Mouse (Mus musculus) neural tube, embryonic 15.5 days (tissue): Measurements from ENCODE around the gene Nfia. TPM values are rescaled to one million over a fixed set of nuclear protein-coding genes. Genes with fewer than 3 reads are reported as not detected.

ENCODE experiments used
- ATAC-seq: fragments of 200-750 bp; cut with Nextera tagmentation; 2 replicates; pipeline ENCODE4 v1.8.0; 2017; ENCODE audit warnings: mild to moderate bottlenecking, moderate TSS enrichment, moderate library complexity; ENCODE audit not compliant: low FRiP score
- H3K27ac ChIP-seq: fragments of 300-500 bp; sonication (generic); replicated peaks from 2 replicates; pipeline ENCODE4 v1.5.1; 2015; ENCODE audit warnings: mild to moderate bottlenecking, inconsistent platforms
- H3K27me3 ChIP-seq: fragments of 300-500 bp; sonication (generic); replicated peaks from 2 replicates; pipeline ENCODE4 v1.6.1; 2015; ENCODE audit warnings: inconsistent platforms
- H3K36me3 ChIP-seq: fragments of 300-500 bp; sonication (generic); 2 replicates; pipeline ENCODE4 v1.6.1; 2015; ENCODE audit warnings: inconsistent platforms
- H3K4me1 ChIP-seq: fragments of 300-500 bp; sonication (generic); 2 replicates; pipeline ENCODE4 v1.6.1; 2015; ENCODE audit warnings: inconsistent platforms
- H3K4me2 ChIP-seq: fragments of 300-500 bp; sonication (generic); 2 replicates; pipeline ENCODE4 v1.6.1; 2015; ENCODE audit warnings: inconsistent platforms, mild to moderate bottlenecking, moderate library complexity
- H3K4me3 ChIP-seq: fragments of 300-500 bp; sonication (generic); replicated peaks from 2 replicates; pipeline ENCODE4 v1.5.1; 2015; ENCODE audit warnings: mild to moderate bottlenecking, inconsistent platforms
- H3K9ac ChIP-seq: fragments of 300-500 bp; sonication (generic); replicated peaks from 2 replicates; pipeline ENCODE4 v1.6.1; 2015; ENCODE audit warnings: mild to moderate bottlenecking, inconsistent platforms
- H3K9me3 ChIP-seq: fragments of 300-500 bp; sonication (generic); replicated peaks from 2 replicates; pipeline ENCODE4 v1.6.1; 2016; ENCODE audit warnings: inconsistent platforms
- WGBS: fragments of 180-500 bp; shearing (Covaris S2); methylation state at CpG from one replicate; pipeline ENCODE4 v1.1.7; 2015; ENCODE audit warnings: mixed read lengths; 5-methylcytosine and 5-hydroxymethylcytosine counted together
- polyA plus RNA-seq: library from polyadenylated mRNA; unstranded; fragments of >200 nt; fragmentation: Nextera tagmentation; extraction: Ambion mirVana; gene quantifications from 2 replicates; pipeline ENCODE4 v1.2.1, GENCODE M21; 2015

Gene Nfia
- polyA plus RNA-seq, 1 experiment from 2014 or later, result 36.0 TPM

DNA sequence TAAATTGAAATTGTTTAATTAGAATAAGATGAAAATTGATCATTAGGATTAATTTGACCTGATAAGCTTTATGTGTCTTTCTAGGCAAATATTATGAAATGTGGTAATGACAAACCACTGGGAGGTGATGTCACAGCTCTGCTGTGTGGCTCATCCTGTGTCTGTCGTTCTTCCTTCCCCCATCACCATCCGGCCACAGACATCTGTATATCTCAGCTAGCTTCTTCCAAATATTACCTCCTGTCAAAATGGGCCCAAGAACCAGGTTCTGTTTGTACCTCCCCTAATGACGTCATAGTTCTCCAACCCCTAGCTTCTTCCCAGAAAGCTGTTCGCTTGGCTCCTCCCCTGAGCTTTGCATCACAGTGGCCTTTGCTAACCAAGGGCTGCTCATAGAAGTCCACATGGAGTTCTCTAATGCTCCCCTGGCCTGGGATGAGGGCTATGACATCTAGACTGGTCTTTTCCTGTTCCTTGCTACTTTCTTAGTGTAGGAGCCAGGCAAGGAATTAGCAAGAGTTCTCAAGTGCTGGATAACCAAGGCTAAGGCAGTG is 324.6 kb downstream of the Nfia start:
- Histone ChIP-seq H3K27me3 (no peaks in the 10 kb centered on the region), H3K4me1 (peaks cover 26% of the 10 kb centered on the region), H3K4me2 (no peak overlapping the region), H3K9ac (no peak overlapping the region), H3K9me3 (no peaks in the 10 kb centered on the region), H3K4me3 (no peak overlapping the region), H3K36me3 (no peaks in the 10 kb centered on the region), H3K27ac (peak overlapping the region; percentile 29)
- ATAC-seq, result no peak
- WGBS, result 85% methylated on average over 4 of the region's 4 CpGs

DNA sequence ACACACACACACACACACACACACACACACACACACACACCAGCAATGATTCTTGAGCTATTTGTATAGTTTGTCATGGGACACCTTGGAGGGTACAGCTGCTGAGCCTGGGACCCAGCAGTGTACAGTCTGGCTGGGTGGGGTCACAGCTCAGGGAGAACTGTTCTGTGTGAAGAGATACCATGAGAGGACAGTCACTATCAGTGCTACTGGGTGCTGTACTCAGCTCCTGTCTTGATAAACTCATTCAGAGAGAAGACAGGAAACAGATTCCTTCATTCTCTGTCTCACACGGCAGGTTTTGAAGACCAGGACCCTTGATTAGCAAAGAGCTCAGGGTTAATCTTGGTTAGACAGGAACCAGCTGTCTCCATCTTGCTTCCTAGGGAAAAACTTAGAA is 326.1 kb downstream of the Nfia start:
- H3K9me3 ChIP-seq, result no peaks in the 10 kb centered on the region
- no peaks in the 10 kb centered on the region for H3K36me3 ChIP-seq
- H3K27ac ChIP-seq, result no peak overlapping the region; the same call in 1 of the 2 replicates
- no peak for ATAC-seq
- H3K27me3 ChIP-seq, result no peaks in the 10 kb centered on the region
- no peak overlapping the region for H3K9ac ChIP-seq
- no peak overlapping the region for H3K4me2 ChIP-seq
- WGBS, result 57% methylated on average over 1 of the region's 1 CpGs
- peaks cover 36% of the 10 kb centered on the region for H3K4me1 ChIP-seq
- H3K4me3 ChIP-seq, result no peak overlapping the region

DNA sequence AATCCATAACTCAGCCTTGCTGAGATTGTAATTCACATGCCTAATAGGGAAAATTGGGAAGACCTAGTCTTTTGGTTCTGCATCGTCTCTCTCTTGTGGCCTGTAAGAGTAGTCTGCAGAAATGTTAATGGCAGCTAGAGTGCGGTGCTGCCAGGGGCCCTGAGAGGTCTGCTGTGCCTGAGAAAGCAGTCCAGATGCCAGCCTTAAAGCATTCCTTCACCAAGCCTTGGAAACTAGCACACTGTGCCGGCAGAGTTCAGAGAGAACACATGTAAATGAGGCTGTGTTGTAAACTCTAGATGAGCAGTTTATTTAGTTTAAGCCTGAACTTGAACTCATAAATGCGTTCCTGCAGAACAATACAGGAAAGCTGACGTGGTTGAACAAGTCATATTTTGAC is 326.9 kb downstream of the Nfia start:
- Histone ChIP-seq H3K36me3 (no peaks in the 10 kb centered on the region), H3K27me3 (no peaks in the 10 kb centered on the region), H3K27ac (peak overlapping the region; percentile 29; the same call in 1 of the 2 replicates), H3K9ac (no peak overlapping the region), H3K4me1 (peaks cover 33% of the 10 kb centered on the region), H3K9me3 (no peaks in the 10 kb centered on the region), H3K4me2 (no peak overlapping the region), H3K4me3 (no peak overlapping the region)
- peak; percentile 56; the same call in 1 of the 2 replicates for ATAC-seq
- 21% methylated on average over 5 of the region's 5 CpGs for WGBS

DNA sequence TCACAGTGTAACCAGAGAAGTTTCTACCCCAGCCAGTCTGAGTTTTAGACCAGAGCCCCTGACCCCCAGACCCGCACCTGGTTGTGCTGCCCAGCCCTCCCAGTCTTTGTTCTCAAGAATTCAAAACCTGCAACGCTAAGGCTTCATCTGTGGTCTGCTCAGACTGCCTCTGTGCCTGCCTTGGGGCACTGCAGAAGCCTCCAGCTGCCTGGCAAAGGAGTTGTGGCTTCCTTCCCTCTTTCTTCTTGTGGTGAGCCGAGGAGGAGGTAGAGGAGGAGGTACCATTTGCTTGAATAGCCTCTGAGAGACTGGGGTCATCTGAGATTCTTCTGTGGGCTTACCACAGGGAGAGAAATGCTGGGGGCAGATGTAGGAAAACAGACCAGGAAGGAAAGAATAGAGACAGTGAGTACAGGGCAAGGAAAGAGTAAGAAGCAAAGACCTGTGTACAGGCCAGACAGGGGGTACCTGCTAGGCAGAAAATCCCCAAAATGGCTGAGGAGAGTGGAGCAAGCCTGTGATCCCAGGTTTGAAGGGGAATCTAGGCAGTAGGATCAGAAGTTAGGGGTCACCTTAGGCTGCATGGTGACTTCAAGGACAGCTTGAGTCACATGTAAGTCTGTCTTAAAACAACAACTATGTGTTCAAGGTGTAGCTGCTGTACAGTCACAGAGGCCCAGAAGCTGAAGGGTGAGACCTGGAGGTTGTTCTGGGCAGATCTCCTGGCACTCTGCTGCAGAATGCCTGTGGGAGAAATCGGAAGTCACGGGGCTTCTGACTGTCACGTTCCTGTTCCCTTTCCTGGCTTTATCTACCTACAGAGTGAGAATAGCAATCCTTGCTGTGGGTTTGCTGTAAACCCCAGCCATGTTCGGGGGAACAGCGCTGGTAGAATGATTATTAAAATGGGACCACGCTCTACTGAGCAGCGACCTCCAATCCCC is 328.9 kb downstream of the Nfia start:
- no peaks in the 10 kb centered on the region; the same call in 1 of the 2 replicates for H3K27me3 ChIP-seq
- H3K27ac ChIP-seq, result no peak overlapping the region
- peaks cover 44% of the 10 kb centered on the region for H3K4me1 ChIP-seq
- no peaks in the 10 kb centered on the region for H3K36me3 ChIP-seq
- no peak overlapping the region for H3K4me3 ChIP-seq
- no peak overlapping the region for H3K4me2 ChIP-seq
- H3K9ac ChIP-seq, result no peak overlapping the region
- H3K9me3 ChIP-seq, result no peaks in the 10 kb centered on the region
- WGBS, result 56% methylated on average over 10 of the region's 10 CpGs
- ATAC-seq, result no peak

DNA sequence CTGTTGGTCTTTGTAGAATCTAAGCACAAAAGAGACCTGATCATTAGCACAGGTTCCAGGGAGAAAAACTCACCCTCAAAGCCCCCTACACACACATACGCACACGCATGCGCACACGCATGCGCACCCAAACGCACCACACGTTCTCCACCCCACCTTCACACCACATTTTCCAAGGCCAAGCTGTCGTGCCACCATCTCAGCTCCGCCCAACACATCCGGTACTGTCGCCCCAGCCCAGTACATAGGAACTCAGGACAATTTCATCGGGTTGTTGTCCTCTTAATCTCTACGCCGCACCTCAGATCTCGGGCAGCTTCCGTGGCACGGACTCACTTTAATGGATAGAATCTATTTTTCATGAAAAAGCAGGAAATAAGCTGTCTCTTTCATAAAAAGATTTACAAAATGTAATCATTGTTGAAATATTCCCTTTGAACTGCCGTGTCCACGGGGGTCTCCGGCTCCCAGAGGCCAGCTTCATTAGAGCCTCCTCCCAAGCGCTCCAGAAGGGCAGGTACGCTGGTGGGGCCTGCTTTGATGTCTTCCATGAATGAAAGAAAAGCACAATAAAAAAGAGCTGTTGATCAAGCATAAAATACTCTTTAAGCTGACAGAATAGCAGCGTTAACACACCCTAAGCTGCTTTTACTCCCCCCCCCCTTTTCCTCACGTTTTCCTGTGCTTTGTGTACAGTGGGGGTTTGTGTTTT is 330.2 kb downstream of the Nfia start:
- 57% methylated on average over 24 of the region's 24 CpGs for WGBS
- Histone ChIP-seq H3K36me3 (no peaks in the 10 kb centered on the region), H3K4me1 (peaks cover 58% of the 10 kb centered on the region), H3K4me3 (no peak overlapping the region), H3K27ac (0 out of 2 replicates have a peak overlapping the region, but pooled peaks have one; percentile 25), H3K4me2 (0 out of 2 replicates have a peak overlapping the region, but pooled peaks have one; percentile 7), H3K9ac (no peak overlapping the region), H3K9me3 (no peaks in the 10 kb centered on the region), H3K27me3 (no peaks in the 10 kb centered on the region; the same call in 1 of the 2 replicates)
- ATAC-seq, result no peak

DNA sequence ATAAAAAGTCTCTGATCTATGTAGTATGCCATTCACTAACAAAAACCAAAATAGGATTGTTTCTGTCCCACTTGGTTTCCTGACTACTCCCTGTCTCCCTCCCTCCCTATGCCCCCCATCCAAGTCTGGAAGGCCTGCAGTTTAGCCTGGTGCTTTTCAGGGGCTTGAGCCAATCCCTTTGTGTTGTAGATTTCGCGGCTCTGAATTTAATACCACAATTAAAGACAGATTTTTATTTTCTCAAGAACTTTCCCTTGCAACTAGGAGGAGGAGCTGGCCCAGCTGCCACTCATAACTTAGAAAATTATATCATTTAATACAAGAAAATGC is 330.8 kb downstream of the Nfia start:
- no peak overlapping the region for H3K27ac ChIP-seq
- H3K9ac ChIP-seq, result no peak overlapping the region
- peaks cover 63% of the 10 kb centered on the region for H3K4me1 ChIP-seq
- H3K4me3 ChIP-seq, result no peak overlapping the region
- no peak for ATAC-seq
- no peaks in the 10 kb centered on the region; the same call in 1 of the 2 replicates for H3K27me3 ChIP-seq
- no peak overlapping the region for H3K4me2 ChIP-seq
- no peaks in the 10 kb centered on the region for H3K9me3 ChIP-seq
- 54% methylated on average over 2 of the region's 2 CpGs for WGBS
- no peaks in the 10 kb centered on the region for H3K36me3 ChIP-seq

DNA sequence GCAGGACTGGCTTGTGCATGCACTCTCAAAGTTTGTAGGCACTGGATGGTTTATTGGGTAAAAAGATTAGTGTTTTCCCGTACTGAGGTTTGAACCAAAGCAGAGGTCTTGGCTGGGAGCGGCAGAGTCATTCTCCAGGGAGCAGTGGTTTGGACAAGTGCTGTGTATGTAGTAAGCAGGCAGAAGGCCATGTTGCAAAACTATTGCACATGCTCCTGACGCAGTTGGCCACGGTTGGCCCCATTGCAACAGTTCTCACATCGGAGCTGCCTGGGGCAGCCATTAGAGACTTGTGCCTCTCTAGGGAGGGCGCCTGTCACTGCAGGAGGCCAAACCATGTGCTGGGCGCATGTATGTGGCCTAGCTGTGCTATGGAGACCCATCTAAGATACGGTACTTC is 331.6 kb downstream of the Nfia start:
- H3K4me1 ChIP-seq, result peaks cover 70% of the 10 kb centered on the region
- H3K27me3 ChIP-seq, result no peaks in the 10 kb centered on the region; the same call in 1 of the 2 replicates
- no peak overlapping the region for H3K4me3 ChIP-seq
- H3K9me3 ChIP-seq, result no peaks in the 10 kb centered on the region
- H3K27ac ChIP-seq, result no peak overlapping the region
- no peaks in the 10 kb centered on the region for H3K36me3 ChIP-seq
- no peak for ATAC-seq
- WGBS, result 79% methylated on average over 8 of the region's 8 CpGs
- no peak overlapping the region for H3K4me2 ChIP-seq
- H3K9ac ChIP-seq, result no peak overlapping the region

DNA sequence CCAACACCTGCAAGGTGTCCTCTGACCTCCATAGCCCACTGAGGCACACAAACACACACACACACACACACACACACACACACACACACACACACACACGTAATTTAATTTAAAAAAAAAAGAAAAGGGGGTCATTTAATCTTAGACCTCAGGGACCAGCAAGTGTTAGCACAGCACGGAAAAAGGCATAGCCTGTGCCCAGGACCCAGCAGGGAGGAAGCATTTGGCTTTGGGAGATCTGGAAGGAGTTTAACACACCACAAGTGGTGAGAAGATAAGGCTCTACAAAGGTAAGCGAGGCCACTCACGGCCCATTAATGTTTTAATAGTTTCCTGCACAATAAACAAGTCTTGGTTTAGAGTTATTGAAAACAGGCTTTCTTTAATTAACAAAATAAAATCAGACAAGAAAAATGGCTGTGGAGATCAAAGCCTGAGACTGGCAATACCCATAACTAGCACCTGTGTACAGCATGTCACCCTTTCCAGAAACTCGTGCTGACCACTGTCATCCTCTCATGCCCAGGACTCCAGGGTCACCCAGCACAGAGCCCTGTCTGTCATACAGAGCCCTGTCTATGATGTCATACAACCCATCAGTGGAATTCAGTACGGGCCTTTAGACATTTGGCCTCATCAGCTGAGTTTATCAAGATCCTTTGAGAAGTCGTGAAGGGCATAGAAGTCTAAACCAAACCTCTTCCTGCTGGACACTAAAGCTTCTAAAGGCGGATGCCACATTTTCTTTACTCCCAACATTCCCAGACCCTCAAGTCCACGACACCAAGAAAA is 332.6 kb downstream of the Nfia start:
- Histone ChIP-seq H3K4me1 (peaks cover 70% of the 10 kb centered on the region), H3K36me3 (no peaks in the 10 kb centered on the region), H3K9me3 (no peaks in the 10 kb centered on the region), H3K27ac (peak overlapping the region; percentile 72; the same call in 1 of the 2 replicates), H3K9ac (no peak overlapping the region), H3K27me3 (no peaks in the 10 kb centered on the region; the same call in 1 of the 2 replicates), H3K4me2 (no peak overlapping the region), H3K4me3 (no peak overlapping the region)
- 64% methylated on average over 9 of the region's 9 CpGs for WGBS
- ATAC-seq, result no peak

DNA sequence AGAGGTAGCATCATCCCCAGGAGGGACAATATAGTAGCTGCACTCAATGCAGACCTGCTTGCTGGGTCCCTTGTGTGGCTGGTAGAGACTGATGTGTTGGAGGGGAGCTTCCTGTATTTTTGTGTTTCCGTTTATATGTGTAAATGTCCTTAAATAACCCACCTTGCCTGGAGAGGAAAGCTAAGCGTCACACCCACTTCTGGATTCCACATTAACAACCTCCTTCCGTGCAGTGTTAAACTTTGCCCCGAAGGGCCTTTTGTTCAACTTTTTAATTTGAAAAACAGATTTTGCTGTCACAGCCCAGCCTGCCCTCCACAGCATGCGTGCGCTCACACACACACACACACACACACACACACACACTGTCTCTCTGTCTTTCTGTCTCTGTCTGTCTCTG is 333.4 kb downstream of the Nfia start:
- Histone ChIP-seq H3K9me3 (no peaks in the 10 kb centered on the region), H3K4me1 (peaks cover 66% of the 10 kb centered on the region), H3K4me2 (peak overlapping the region; percentile 43; the same call in 1 of the 2 replicates), H3K27ac (peak overlapping the region; percentile 72), H3K4me3 (no peak overlapping the region), H3K27me3 (no peaks in the 10 kb centered on the region; the same call in 1 of the 2 replicates), H3K36me3 (no peaks in the 10 kb centered on the region), H3K9ac (no peak overlapping the region)
- 38% methylated on average over 6 of the region's 6 CpGs for WGBS
- ATAC-seq, result no peak

DNA sequence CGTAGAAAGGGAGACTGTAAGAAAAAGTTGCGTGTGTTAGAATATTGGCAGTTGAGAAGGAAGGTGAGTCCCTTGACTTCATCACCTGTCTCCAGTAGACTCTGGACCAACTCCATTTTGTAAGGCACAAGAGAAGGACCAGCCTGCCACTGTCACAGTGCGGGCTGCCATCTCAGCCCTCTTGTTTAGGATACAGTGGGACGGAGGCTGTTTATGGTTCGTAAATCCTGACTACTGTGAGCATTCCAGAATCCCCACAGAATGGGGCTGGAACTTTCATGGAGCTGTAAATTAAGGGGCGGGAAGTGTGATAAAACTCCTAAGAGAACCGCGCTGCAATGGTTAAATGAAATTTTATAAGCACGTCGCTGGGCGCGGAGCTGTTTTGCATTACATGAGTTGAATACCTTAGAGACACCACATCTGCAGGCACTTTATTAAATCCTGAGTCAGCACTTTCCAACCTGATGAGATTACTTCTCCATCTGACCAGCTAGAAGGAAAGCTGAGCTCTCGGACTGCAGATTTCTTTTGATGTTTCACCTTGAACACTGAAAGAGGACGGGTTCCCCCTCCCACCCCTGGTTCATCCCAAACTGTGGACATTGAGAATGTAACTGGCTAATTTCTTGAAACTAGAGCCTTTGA is 334.0 kb downstream of the Nfia start:
- Histone ChIP-seq H3K4me2 (peak overlapping the region; percentile 43), H3K27ac (peak overlapping the region; percentile 72), H3K9me3 (no peaks in the 10 kb centered on the region), H3K9ac (no peak overlapping the region), H3K36me3 (no peaks in the 10 kb centered on the region), H3K4me1 (peaks cover 60% of the 10 kb centered on the region), H3K27me3 (no peaks in the 10 kb centered on the region; the same call in 1 of the 2 replicates), H3K4me3 (no peak overlapping the region)
- ATAC-seq, result no peak
- WGBS, result 11% methylated on average over 14 of the region's 14 CpGs

DNA sequence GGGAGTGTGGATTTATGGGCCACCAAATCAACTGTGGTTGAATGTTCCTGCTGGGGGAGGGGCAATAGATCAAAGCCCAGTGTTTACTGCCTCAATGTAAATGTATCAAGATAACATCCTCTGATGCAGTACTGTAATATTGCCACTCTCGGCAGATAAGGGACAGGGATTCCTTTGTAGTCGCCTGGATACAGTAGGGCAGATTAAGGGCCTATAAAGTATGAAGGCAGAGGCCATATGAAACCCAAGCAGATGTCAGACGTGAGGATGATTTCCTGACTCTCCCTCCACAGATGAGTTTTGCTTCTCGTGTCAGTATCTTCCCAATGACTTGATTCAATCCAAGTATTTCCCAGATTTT is 334.5 kb downstream of the Nfia start:
- no peaks in the 10 kb centered on the region; the same call in 1 of the 2 replicates for H3K27me3 ChIP-seq
- WGBS, result 4% methylated on average over 4 of the region's 4 CpGs
- H3K9ac ChIP-seq, result no peak overlapping the region
- ATAC-seq, result no peak
- H3K27ac ChIP-seq, result peak overlapping the region; percentile 72
- H3K4me3 ChIP-seq, result no peak overlapping the region
- peaks cover 56% of the 10 kb centered on the region for H3K4me1 ChIP-seq
- no peaks in the 10 kb centered on the region for H3K9me3 ChIP-seq
- no peaks in the 10 kb centered on the region for H3K36me3 ChIP-seq
- H3K4me2 ChIP-seq, result no peak overlapping the region
